Mouse (Mus musculus): ENCODE data around the gene Aff3.

Aff3 gene

GRCm38 (mm10) chr1:38286551-38286950, 378.2 kb downstream of the Aff3 start:
- no peak for DNase-seq (ENCODE audit: low read depth)

GRCm38 (mm10) chr1:38280549-38280948, 384.2 kb downstream of the Aff3 start:
- DNase-seq (ENCODE audit: low read depth) = no peak

GRCm38 (mm10) chr1:38271312-38271711, 393.4 kb downstream of the Aff3 start:
- DNase-seq (ENCODE audit: low read depth) = no peak

- no peak for DNase-seq (ENCODE audit: low read depth)
Measured at GRCm38 (mm10) chr1:38268246-38269042, 396.3 kb downstream of the Aff3 start.

GRCm38 (mm10) chr1:38263251-38263650, 401.5 kb downstream of the Aff3 start:
- no peak for DNase-seq (ENCODE audit: low read depth)

- DNase-seq (ENCODE audit: low read depth) = peak; percentile 98
Measured at GRCm38 (mm10) chr1:38262362-38263154, 402.2 kb downstream of the Aff3 start.

- DNase-seq (ENCODE audit: low read depth) = no peak
Measured at GRCm38 (mm10) chr1:38261076-38261475, 403.7 kb downstream of the Aff3 start.

GRCm38 (mm10) chr1:38259541-38260338, 405.0 kb downstream of the Aff3 start:
- no peak for DNase-seq (ENCODE audit: low read depth)

GRCm38 (mm10) chr1:38254426-38254825, 410.3 kb downstream of the Aff3 start:
- DNase-seq (ENCODE audit: low read depth) = no peak

- no peak for DNase-seq (ENCODE audit: low read depth)
Measured at GRCm38 (mm10) chr1:38252766-38253079, 412.0 kb downstream of the Aff3 start.

GRCm38 (mm10) chr1:38252031-38252765, 412.6 kb downstream of the Aff3 start:
- no peak for DNase-seq (ENCODE audit: low read depth)

- DNase-seq (ENCODE audit: low read depth) = no peak
Measured at GRCm38 (mm10) chr1:38251448-38251847, 413.3 kb downstream of the Aff3 start.

- DNase-seq (ENCODE audit: low read depth) = no peak
Measured at GRCm38 (mm10) chr1:38250246-38250645, 414.5 kb downstream of the Aff3 start.

- no peak for DNase-seq (ENCODE audit: low read depth)
Measured at GRCm38 (mm10) chr1:38249561-38249960, 415.2 kb downstream of the Aff3 start.

GRCm38 (mm10) chr1:38248027-38248426, 416.7 kb downstream of the Aff3 start:
- peak; percentile 69 for DNase-seq (ENCODE audit: low read depth)

GRCm38 (mm10) chr1:38242559-38242958, 422.2 kb downstream of the Aff3 start:
- DNase-seq (ENCODE audit: low read depth) = no peak

- DNase-seq (ENCODE audit: low read depth) = no peak
Measured at GRCm38 (mm10) chr1:38241801-38242200, 423.0 kb downstream of the Aff3 start.

- no peak for DNase-seq (ENCODE audit: low read depth)
Measured at GRCm38 (mm10) chr1:38241221-38241666, 423.5 kb downstream of the Aff3 start.

GRCm38 (mm10) chr1:38240438-38241220, 424.1 kb downstream of the Aff3 start:
- DNase-seq (ENCODE audit: low read depth) = no peak

- no peak for DNase-seq (ENCODE audit: low read depth)
Measured at GRCm38 (mm10) chr1:38239516-38239915, 425.2 kb downstream of the Aff3 start.

- no peak for DNase-seq (ENCODE audit: low read depth)
Measured at GRCm38 (mm10) chr1:38237831-38238230, 426.9 kb downstream of the Aff3 start.
